Mouse (Mus musculus) lung, embryonic 16.5 days (tissue): ENCODE data around the gene Lsm3. TPM values are rescaled to one million over a fixed set of nuclear protein-coding genes. Genes with fewer than 3 reads are reported as not detected.

Experiments used
- ATAC-seq: fragments of 200-750 bp; cut with Nextera tagmentation; 2 replicates; pipeline ENCODE4 v1.8.0; 2017; ENCODE audit warnings: low read depth, mild to moderate bottlenecking, moderate library complexity
- H3K27ac ChIP-seq: fragments of 300-500 bp; sonication (generic); 2 replicates; pipeline ENCODE4 v1.5.1; 2014; ENCODE audit warnings: mild to moderate bottlenecking, control low read depth, low read length
- H3K27me3 ChIP-seq: fragments of 300-500 bp; sonication (generic); 2 replicates; pipeline ENCODE4 v1.6.1; 2014; ENCODE audit warnings: low read depth, low read length, mixed read lengths; ENCODE audit not compliant: control insufficient read depth, insufficient read depth
- H3K36me3 ChIP-seq: fragments of 300-500 bp; sonication (generic); 2 replicates; pipeline ENCODE4 v1.6.1; 2014; ENCODE audit warnings: low read length; ENCODE audit not compliant: control insufficient read depth, insufficient read depth
- H3K4me1 ChIP-seq: fragments of 300-500 bp; sonication (generic); replicated peaks from 2 replicates; pipeline ENCODE4 v1.6.1; 2014; ENCODE audit warnings: low read length, mixed read lengths; ENCODE audit not compliant: control insufficient read depth, insufficient read depth
- H3K4me2 ChIP-seq: fragments of 300-500 bp; sonication (generic); 2 replicates; pipeline ENCODE4 v1.6.1; 2014; ENCODE audit warnings: low read depth, low read length, control low read depth
- H3K4me3 ChIP-seq: fragments of 300-500 bp; sonication (generic); 2 replicates; pipeline ENCODE4 v1.5.1; 2014; ENCODE audit warnings: mild to moderate bottlenecking, low read length, control low read depth
- H3K9ac ChIP-seq: fragments of 300-500 bp; sonication (generic); 2 replicates; pipeline ENCODE4 v1.6.1; 2014; ENCODE audit warnings: low read length, control low read depth
- H3K9me3 ChIP-seq: fragments of 300-500 bp; sonication (generic); 2 replicates; pipeline ENCODE4 v1.6.1; 2016; ENCODE audit warnings: low read length; ENCODE audit not compliant: control insufficient read depth
- WGBS: fragments of 180-500 bp; shearing (Covaris S2); extraction: QIAGEN DNeasy Blood & Tissue Kit; methylation state at CpG from one replicate; pipeline ENCODE4 v1.1.7; 2014; 5-methylcytosine and 5-hydroxymethylcytosine counted together
- polyA plus RNA-seq: library from polyadenylated mRNA; unstranded; fragments of >200 nt; fragmentation: Nextera tagmentation; extraction: Ambion mirVana; gene quantifications from 2 replicates; pipeline ENCODE4 v1.2.1, GENCODE M21; 2015

Lsm3 gene
- polyA plus RNA-seq, 1 experiment from 2014 or later: 255 TPM

DNA sequence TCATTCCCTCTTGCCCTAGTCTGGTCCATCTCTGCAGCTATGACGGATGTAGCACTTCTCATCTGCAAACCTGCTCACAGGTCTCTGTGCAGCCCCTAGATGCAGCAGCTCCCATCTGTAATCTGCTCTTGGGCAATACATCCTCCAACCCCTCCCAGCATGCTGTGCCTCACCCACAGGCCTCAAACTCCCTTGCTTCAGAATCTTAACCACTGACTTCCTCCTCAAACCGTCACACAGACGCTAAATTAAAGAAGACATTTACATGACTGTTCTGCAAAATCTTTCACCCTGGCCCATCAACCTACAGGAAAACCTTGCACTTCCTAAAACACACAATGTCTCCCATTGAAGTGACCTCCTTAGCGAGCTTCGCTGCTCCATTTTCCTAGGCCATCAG is 9.7 kb upstream of the Lsm3 start:
- no peaks in the 10 kb centered on the region for H3K4me1 ChIP-seq
- H3K9me3 ChIP-seq: no peaks in the 10 kb centered on the region
- peaks cover 30% of the 10 kb centered on the region for H3K36me3 ChIP-seq
- H3K27ac ChIP-seq: no peak overlapping the region
- H3K4me3 ChIP-seq: no peak overlapping the region
- H3K27me3 ChIP-seq: no peaks in the 10 kb centered on the region
- H3K4me2 ChIP-seq: no peak overlapping the region
- no peak overlapping the region for H3K9ac ChIP-seq
- WGBS: 86% methylated on average over 5 of the region's 5 CpGs
- no peak for ATAC-seq

GRCm38 (mm10) chr6:91508041-91508440 is 7.7 kb upstream of the Lsm3 start:
- Histone ChIP-seq H3K9ac (no peak overlapping the region), H3K36me3 (peaks cover 29% of the 10 kb centered on the region), H3K4me3 (no peak overlapping the region), H3K27me3 (no peaks in the 10 kb centered on the region), H3K4me2 (no peak overlapping the region), H3K27ac (no peak overlapping the region), H3K4me1 (no peaks in the 10 kb centered on the region), H3K9me3 (no peaks in the 10 kb centered on the region)
- 85% methylated on average over 3 of the region's 3 CpGs for WGBS
- no peak for ATAC-seq

DNA sequence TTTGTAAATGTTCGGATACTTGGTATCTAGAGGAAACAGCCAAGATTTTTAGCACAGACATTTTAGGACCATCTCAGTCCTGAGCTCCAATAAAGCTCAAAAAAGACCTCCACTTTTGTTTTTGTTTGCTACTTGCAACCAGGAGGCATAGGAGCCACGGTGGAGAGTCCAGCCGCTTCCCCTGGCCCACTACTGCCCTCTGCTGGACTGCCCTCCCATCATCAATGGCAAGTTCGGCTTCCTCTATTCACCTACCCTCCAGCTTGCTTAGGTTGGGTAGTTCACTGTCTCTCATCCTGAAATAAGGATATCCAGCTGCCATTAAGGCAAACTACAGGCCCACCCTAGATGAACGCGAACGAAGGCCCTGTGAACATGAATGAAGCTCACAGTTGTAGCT is 6.4 kb upstream of the Lsm3 start:
- peaks cover 2% of the 10 kb centered on the region; the same call in 1 of the 2 replicates for H3K4me1 ChIP-seq
- no peak overlapping the region for H3K27ac ChIP-seq
- no peak overlapping the region for H3K9ac ChIP-seq
- H3K9me3 ChIP-seq: no peaks in the 10 kb centered on the region
- no peak for ATAC-seq
- H3K36me3 ChIP-seq: peaks cover 16% of the 10 kb centered on the region
- H3K4me2 ChIP-seq: no peak overlapping the region
- no peaks in the 10 kb centered on the region for H3K27me3 ChIP-seq
- WGBS: 41% methylated on average over 7 of the region's 7 CpGs
- no peak overlapping the region for H3K4me3 ChIP-seq

GRCm38 (mm10) chr6:91510211-91510610 is 5.5 kb upstream of the Lsm3 start:
- Histone ChIP-seq H3K36me3 (peaks cover 11% of the 10 kb centered on the region), H3K4me2 (no peak overlapping the region), H3K27ac (no peak overlapping the region), H3K9me3 (no peaks in the 10 kb centered on the region), H3K27me3 (no peaks in the 10 kb centered on the region), H3K4me3 (no peak overlapping the region), H3K9ac (no peak overlapping the region), H3K4me1 (peaks cover 10% of the 10 kb centered on the region; the same call in 1 of the 2 replicates)
- ATAC-seq: no peak
- WGBS: 76% methylated on average over 10 of the region's 10 CpGs

GRCm38 (mm10) chr6:91514135-91514534 is 1.6 kb upstream of the Lsm3 start:
- H3K4me1 ChIP-seq: peaks cover 16% of the 10 kb centered on the region
- peak overlapping the region; percentile 16; the same call in 1 of the 2 replicates for H3K9ac ChIP-seq
- H3K4me3 ChIP-seq: no peak overlapping the region
- peaks cover 9% of the 10 kb centered on the region for H3K36me3 ChIP-seq
- 0 out of 2 replicates have a peak overlapping the region, but pooled peaks have one; percentile 81 for H3K4me2 ChIP-seq
- no peaks in the 10 kb centered on the region for H3K9me3 ChIP-seq
- no peak for ATAC-seq
- no peaks in the 10 kb centered on the region for H3K27me3 ChIP-seq
- H3K27ac ChIP-seq: no peak overlapping the region

DNA sequence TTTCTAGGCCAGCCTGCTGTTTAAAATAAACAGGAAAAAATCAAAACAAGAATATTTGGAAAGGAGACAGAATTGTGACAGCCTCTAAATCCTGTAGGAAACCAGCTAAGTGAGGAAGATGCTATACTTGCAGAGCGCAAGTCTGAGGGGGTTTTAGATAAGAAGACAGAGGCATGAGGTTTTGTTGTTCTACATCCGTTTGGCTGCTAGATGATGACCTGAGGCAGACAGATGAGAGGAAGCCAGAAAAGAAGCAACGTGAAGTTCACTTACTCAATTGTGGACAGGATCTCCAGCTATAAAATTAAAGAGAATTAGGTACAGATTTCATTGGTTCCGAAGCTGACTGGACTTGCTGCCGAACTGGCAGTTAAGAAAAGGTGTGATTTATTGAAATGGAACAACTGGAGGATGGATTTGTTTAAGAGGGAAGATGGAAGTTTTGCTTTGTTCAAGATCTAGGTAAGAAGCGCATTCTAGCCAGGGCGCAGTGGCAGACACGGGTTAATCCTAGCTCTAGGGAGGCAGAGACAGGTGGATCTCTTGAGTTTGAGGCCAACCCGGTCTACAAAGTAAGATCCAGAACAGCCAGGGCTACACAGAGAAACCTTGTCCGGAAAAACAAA is 878 bp upstream of the Lsm3 start:
- Histone ChIP-seq H3K4me2 (peak overlapping the region; percentile 81), H3K9ac (peak overlapping the region; percentile 80), H3K9me3 (no peaks in the 10 kb centered on the region), H3K4me3 (peak overlapping the region; percentile 76), H3K27ac (peak overlapping the region; percentile 28; the same call in 1 of the 2 replicates), H3K27me3 (no peaks in the 10 kb centered on the region), H3K4me1 (peaks cover 16% of the 10 kb centered on the region), H3K36me3 (peaks cover 13% of the 10 kb centered on the region)
- ATAC-seq: no peak
- WGBS: 21% methylated on average over 10 of the region's 10 CpGs

- peaks cover 16% of the 10 kb centered on the region for H3K4me1 ChIP-seq
- no peak overlapping the region for H3K4me3 ChIP-seq
- no peaks in the 10 kb centered on the region for H3K9me3 ChIP-seq
- no peak overlapping the region for H3K9ac ChIP-seq
- H3K4me2 ChIP-seq: no peak overlapping the region
- 84% methylated on average over 7 of the region's 7 CpGs for WGBS
- H3K36me3 ChIP-seq: peaks cover 27% of the 10 kb centered on the region
- H3K27ac ChIP-seq: no peak overlapping the region
- H3K27me3 ChIP-seq: no peaks in the 10 kb centered on the region
- ATAC-seq: no peak
Observed at GRCm38 (mm10) chr6:91518454-91519020, 2.8 kb downstream of the Lsm3 start.

DNA sequence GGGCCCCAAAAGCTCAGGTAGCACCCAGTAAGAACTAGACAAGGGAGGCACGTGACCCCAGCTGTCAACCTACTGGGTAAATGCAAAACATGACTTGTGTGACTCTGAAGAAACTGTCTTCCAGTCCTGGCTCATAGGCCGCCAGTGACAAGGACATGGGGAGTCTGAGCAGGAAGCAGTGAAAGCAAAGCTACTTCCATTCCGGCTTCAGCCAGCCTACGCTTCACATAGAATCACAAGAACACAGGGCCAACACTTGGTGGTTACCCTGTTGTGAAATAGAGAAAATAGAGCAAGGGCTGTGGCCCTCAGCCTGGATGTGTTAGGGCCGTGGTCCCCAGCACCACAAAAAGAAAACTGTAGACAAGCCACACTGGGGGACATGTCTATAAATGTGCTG is 7.1 kb downstream of the Lsm3 start:
- no peak for ATAC-seq
- H3K9ac ChIP-seq: no peak overlapping the region
- H3K36me3 ChIP-seq: peaks cover 27% of the 10 kb centered on the region
- no peaks in the 10 kb centered on the region for H3K4me1 ChIP-seq
- no peak overlapping the region for H3K4me2 ChIP-seq
- no peaks in the 10 kb centered on the region for H3K9me3 ChIP-seq
- no peaks in the 10 kb centered on the region for H3K27me3 ChIP-seq
- no peak overlapping the region for H3K4me3 ChIP-seq
- 90% methylated on average over 5 of the region's 5 CpGs for WGBS
- H3K27ac ChIP-seq: no peak overlapping the region

GRCm38 (mm10) chr6:91525544-91525943 is 9.8 kb downstream of the Lsm3 start:
- no peaks in the 10 kb centered on the region for H3K4me1 ChIP-seq
- no peak overlapping the region for H3K4me3 ChIP-seq
- no peak overlapping the region for H3K9ac ChIP-seq
- no peak overlapping the region for H3K4me2 ChIP-seq
- H3K27ac ChIP-seq: no peak overlapping the region
- peaks cover 11% of the 10 kb centered on the region; the same call in 1 of the 2 replicates for H3K36me3 ChIP-seq
- H3K27me3 ChIP-seq: no peaks in the 10 kb centered on the region
- WGBS: 83% methylated on average over 4 of the region's 4 CpGs
- ATAC-seq: no peak
- no peaks in the 10 kb centered on the region for H3K9me3 ChIP-seq
